Mouse (Mus musculus) yolk sac, embryonic 10.5 days (tissue): ENCODE measurements at regions not wholly inside any gene's neighbourhood (a gene's known extent, or its start where the extent isn't known, plus 50 kb on each side); places are given as distances from the start of the nearest gene placed in this dataset.

Experiments
- DNase-seq: peaks from one replicate; pipeline ENCODE4 v3.0.0-alpha.2; 2017; ENCODE audit warnings: low spot score

DNA sequence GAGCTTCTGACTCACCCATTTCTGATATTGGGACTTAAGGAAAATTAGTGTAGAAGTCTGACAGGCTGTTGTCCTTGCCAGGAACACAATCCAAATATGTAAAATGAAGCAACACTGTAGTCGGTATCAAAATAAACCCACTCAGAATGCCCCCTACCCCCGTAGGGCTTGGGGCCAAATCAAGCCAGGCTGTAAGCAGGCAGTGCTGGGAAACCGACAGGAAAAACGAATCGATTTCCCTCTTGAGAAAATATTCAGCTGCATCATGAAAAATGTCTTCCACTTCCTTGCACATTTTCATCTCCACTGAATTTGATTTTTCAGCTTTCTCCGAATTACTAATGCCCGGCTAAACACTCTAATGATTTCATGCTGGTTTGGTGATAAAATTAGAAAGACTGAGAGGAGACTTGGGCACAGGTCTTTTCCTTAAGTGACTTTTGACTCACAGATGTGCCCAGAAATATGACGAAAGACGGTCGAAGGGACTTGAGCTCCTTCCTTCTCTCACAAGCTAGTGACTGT is 485.7 kb downstream of the Fat4 start:
- no peak for DNase-seq

DNA sequence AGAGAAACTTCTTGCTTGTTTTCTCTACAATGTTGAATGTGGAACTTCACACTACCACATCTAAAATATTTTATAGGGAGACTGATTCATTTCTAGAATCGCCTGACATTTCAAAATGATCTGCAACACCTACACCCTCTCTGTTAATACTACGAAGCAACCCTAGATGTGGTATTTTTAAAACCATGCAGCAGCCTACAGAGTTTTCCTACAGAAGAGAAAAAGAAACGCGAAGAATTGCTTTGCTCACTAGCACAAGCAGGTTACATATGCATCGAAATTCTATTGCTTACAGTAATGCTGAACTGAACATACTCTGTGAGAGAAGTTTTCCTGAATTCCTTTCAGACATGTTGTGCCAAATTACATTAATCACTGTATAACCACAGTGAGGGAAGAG is 488.7 kb downstream of the Fat4 start:
- DNase-seq = no peak

DNA sequence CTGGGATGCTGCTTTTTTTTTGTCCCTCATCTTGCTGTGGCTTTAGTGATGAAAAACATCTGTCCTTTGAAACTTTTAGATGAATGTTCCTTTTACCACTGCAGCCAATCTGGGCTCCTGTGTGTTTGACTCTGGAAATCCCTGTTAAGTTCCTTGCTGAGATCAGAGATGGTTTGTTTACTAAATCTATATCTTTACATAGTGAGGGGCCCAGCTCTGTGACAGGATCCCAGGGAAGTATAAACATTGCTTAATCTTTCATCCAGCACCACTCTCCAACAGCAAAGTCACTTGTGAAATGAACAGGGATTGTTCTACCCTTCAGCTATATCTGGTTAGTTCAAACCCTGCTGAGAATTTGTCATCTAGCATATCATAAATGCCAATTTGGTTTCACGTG is 501.8 kb downstream of the Fat4 start:
- DNase-seq = no peak

DNA sequence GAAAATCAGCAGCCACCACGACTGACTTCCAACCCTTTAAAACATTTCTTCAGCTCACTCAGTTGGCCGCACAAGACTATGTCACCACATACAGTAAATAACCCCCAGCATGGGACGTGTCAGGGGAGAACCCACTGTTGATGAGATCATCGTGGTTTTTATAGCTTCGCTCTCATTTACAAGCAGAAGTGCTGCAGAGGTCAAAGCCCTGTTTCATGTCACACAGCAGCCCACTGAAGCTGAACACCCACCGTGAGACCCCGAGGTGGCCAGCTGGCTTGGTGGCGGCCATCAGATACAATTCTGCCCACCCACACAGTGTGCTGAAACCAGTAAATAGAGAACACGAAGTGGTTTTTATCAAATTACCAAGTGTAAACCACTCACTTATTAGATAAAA is 503.7 kb downstream of the Fat4 start:
- DNase-seq = peak; percentile 17

DNA sequence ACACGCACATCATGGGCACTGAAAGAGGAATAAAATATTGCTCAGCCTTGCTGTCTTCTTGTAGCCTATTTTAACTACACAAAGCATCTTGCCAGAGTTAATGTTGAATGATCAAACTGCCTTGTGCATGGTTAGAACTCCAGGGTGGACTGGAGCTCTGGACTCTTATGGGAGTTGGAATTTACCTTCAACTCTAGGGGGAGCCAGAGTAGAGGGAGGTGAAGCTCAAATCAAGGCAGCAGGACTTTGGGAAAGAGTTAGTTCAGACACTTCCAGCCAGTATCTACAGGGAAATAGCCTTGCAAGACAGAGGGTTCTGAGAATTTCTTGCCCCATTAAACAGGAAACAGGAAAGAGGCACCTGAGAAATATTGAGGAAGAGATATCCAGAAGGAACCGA is 505.3 kb downstream of the Fat4 start:
- DNase-seq = no peak

DNA sequence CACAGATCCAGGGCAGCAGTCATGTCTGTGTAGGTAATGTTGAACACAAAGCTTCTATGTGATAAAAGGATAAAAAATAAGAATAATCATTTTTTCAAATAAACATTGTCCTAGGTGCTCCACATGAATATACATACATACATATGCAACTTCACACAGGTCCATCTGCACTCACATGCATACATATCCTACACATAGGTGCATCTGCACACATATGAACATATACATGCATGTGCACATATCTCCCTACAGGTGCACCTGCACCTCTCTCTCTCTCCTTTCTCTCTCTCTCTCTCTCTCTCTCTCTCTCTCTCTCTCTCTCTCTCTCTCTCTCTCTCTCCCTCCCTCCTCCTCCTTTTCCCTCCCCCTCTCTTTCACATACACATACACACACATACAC is 509.9 kb downstream of the Fat4 start:
- DNase-seq = no peak

DNA sequence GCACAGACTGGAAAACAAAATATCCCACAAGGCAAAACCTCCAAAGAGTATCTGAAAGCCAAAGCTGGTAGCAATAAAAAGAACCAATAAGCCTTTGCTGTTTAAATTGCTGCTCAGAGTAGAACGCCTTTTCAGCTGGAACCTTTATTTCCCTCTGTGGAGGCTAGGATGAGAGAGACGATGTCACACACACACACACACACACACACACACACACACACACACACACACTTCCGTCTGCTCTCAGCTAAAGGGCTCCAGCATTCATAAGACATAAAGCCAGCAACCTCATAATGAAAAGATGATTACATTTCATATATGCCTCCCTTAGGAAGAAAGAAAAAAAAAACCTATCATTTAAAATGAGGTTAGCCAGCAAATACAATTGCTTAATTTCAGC is 510.5 kb downstream of the Fat4 start:
- DNase-seq = no peak

DNA sequence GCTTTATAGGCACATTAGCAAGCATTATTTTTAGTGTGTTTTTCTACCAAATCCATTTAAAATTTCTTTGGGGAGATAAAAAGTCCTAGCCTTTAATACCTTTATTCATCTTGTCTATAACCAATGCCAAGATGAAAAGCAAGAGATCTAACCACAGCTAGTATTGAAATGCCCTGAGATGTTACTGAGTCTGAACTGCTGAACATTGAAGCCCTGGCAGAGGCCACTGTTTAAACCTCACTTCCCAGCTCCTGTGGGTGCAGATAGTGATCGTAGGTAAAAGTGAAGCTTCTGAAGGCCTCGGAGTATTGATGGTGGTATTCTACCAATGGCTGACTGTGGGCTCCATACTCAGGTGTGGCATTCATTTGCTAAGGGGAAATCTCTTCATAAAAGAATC is 510.9 kb downstream of the Fat4 start:
- no peak for DNase-seq

DNA sequence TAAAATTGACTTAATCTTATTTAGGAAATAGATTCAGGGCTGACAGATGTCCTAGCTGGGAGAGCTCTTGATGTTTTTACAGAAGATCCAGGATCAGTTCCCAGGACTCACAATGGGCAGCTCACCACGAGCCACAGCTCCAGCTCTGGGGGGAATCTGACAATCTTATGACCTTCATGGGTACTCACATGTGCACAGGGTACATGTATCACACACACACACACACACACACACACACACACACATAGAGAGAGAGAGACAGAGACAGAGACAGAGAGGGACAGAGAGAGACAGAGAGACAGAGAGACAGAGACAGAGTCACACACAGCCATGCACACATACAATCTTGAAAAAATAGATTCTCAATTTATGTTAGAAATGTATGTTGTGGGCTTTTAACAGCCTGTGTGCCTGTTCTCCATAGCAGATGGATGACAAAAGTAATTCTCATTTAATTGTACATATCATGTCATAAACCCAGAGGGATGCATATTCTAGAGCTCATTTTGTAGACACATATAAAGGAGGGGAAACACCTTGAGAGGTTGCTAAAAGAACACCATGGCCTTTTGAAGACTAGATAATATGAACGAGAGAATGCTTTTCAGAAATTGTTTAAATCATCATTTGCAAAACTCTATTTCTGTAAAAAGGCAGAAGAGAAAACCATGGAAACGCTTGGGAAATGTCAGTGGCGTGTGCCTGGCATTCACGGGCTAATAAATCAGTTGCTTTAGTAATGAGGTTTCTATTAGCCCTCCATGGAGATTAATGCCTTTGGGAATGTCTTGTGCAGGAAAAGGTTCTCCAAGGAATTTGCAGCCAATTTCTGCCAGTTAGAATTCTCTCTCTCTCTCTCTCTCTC is 538.3 kb downstream of the Fat4 start:
- no peak for DNase-seq

DNA sequence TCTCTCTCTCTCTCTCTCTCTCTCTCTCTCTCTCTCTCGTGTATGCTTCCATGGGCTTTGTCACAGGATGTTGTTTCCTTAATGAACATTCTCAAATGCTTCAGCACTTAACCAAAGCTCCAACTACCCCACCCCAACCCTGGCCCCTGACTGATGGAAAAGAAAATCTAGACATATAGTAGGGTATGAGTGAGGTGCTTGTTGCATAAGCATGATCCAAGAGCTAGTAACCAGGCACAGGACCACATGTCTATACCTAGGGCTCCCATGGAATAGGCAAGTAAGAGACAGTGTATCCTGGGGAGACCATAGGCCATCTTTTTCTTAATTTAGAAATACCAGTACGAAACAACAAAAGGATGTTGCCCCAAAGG is 538.9 kb downstream of the Fat4 start:
- no peak for DNase-seq

DNA sequence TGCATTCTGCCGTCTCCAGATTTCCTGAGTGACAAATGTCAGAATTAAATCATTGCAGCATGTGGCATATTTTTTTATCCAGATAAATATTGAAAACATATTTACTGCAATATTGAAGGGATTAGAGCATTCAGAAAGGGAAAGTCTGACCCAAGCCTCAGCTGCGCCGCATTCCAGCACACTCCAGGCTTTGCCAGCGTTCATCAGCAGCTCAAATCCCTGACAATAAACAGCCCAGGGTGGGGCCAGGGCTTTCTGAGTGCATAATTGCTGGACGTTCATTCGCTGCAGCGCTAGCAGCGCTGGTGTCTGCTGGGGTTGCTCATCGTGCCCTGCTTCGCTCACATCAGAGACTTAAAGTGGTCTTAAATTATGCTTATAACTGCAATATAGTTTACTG is 556.6 kb downstream of the Fat4 start:
- peak; percentile 6 for DNase-seq

DNA sequence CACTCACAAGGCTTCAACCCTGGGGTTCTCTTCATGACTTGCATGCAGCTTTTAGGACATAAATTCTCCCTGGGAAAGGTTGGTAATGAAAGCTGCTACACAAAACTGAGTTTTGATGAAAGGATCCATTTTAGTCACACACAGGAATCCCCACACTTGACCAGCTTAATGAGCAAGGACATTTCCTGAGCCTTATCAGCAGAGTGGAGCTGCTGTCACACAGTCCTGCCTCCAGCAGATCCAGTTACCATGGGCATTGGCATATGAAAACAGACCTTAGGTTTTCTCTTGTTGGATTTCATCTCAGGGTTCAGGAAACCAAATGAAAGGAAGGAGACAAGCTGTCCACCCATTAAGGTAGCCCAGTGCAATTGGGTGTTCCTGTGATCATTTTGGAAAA is 568.9 kb downstream of the Fat4 start:
- no peak for DNase-seq

DNA sequence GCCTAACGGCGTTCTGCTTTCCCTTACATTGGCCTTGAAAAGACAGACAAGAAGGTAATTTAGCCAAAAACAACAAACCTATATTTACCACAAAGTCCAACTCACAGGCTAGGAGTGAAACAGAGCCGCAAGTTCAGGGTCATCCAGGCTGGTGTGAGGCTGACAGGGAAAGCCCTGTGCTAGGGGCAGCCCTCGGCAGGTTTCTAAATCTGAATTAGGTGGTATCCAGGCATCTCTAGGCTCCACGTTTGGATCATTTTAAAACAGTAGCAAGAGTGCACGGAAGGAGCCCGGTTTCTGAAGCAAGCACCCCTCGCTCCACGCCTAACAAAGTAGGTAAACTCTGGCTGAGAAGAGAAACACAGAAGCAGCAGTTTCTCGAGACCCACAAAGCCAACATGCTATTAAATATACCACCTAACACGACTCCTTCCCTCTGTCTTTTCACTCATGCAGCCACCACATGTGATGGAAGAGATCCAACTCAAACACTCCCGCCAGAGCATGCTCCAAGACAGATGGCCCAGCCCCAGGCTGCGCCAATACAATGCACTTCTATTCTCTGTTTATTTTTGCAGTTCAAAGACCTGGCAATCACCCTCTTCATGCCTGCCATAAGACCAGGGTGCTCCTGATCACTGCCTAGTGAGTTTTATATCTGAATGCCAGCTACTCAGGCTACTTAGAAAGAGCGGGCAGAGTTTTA is 573.6 kb downstream of the Fat4 start:
- no peak for DNase-seq

DNA sequence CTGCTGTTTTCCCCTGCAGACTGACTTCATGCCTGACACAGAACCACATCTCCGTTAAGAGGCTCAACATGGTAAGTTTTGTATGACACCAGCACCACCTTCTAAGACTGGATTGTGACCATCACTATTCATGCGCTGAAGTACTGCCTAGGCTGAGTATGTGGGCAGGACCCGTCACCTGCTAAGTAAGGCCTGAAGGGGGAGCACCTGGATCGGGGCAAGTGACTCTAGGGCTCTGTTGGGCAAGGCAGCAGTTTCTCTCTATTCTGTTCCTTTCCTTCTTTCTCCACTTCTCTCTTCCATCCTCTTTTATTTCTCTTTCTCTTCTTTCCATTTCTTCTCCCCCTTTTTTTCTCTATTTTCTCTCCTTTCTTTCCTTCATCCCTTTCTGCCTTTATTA is 574.8 kb downstream of the Fat4 start:
- no peak for DNase-seq

DNA sequence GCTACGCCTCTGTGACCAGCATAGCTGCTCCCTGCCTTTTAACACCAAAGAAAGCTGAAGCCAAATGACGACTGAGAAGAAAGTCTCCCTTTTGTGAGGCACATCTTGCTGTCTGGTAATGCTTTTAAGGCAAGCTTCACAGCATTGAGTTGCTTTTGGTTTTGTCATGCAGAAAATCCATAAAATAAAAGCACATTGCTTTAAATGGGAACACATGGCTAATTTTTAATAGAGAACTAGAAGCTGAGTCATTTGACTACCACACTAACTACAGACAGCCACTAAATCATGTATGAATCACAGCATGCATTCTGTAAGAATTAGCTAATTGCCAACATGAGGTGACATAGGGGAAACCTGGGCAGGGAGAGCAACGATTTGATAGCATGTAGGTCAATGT is 579.1 kb downstream of the Fat4 start:
- no peak for DNase-seq

DNA sequence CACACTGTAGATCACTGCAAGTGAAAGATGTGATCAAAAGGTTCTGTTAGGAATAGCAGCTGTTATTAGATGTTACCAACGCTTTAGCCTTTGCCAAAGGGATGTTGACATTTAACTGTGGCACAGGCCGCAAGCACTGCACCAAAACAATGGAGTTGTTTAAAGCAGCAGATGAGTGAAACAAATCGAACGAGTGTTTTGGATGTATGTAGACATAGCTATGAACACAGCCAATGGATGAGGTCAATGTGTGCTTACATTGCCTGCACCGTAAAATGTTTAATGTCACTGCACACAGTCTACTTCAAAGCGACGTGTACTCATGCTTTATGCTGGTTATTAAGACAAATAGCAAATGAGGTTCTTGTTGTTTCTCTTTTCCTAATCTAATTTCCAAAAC is 602.7 kb downstream of the Fat4 start:
- DNase-seq = no peak

DNA sequence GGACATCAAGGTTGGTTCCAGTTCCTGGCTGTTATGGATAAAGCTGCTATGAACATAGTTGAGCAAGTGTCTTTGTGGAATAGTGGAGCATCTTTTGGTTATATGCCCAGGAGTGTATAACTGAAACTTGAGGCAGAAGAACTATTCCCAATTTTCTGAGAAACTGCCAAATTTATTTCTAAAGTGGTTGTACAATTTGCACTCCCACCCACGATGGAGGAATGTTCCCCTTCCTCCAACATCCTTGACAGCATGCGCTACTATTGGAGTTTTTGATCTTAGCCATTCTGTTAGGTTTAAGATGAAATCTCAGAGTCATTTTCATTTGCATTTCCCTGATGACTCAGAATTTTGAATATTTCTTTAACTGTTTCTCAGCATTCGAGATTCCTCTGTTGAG is 607.6 kb downstream of the Fat4 start:
- DNase-seq = no peak

DNA sequence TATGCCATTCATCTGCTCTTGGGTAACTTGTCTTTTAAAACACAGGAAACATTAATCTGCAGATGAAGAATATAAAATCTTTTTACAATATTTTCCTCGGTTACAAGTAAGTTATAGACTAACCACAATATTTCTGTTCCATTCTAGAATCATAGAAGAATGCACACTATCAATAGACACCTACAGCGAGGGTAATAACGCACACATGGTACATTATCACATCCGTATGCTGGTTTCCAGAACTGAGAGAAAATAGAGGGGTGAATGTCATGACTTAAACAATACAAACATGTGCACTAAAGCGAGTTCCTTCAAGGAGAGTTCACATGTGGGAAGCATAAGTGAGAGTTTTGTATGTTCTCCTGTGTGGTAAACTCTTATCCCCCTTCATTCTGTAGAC is 641.3 kb downstream of the Fat4 start:
- DNase-seq = no peak

DNA sequence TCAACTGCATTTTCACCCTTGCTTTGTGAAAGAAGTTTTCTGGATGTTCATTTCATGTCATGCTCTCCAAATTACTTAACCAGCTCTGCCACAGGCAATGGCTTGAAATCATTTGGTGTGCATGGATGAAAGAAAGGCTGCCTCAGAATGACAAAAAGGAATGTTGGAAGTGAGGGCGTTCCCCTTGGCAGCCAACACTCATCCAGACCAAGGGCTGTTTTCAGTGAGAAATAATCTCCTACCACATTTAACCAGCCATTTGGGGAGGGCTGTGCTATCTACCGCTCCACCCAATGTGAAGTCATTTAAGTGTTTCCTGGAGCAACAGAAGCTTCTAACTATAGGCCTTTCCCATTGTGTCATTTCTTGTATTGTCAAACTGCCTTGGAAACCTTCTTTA is 650.8 kb downstream of the Fat4 start:
- no peak for DNase-seq

DNA sequence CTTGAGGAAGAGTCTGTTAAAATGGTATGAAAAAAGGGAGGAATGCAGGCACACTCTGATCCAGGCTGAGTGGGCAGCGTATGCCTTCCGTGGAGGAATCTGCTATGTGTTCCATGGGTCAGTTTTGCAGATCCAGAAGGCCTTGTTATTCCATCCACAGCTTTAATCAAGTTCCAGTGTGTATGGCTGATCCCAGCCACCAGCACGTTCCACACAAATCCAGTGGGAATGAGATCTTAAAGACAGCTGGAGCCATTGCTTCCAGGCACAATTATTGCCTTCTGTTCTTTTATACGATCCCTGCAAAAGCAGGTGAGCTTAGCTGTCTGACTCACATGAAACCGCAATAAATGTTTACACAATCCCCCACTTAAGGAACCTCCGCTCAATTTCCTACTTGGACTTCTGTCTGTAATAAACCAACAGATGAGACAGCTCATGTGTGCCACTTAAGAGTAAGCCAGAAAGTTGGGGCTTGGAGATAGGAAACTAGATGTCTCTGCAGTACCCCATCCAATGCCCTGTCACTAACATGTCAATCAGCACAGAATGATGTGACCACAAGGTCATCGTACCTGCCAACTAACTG is 653.9 kb downstream of the Fat4 start:
- no peak for DNase-seq

DNA sequence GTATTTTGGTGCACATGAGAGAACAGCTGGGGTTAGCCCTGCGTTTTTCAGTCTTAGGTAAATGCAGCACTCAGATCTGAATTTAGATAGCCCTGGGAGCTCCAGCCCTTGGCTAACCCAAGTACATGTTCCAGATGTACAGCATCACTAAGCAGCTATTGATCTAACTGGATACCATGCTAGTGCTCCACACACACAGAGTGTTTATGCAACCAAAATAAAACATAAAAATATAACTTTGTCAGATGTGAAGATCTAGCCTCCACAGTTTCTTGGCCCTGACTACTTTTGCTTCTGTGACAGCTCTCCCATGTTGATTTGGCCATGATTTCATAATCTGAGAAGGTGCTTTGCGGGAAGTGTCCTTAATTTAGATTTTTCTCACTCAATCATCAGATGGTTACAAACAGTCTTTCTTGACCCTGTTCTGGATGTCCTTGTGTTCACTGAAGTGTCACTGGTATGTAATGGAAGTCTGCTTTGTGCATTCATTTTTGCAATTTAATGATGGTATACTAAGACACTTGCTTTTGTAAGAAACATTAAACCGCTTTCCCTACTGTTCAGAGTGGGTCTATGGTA is 672.8 kb downstream of the Fat4 start:
- no peak for DNase-seq

DNA sequence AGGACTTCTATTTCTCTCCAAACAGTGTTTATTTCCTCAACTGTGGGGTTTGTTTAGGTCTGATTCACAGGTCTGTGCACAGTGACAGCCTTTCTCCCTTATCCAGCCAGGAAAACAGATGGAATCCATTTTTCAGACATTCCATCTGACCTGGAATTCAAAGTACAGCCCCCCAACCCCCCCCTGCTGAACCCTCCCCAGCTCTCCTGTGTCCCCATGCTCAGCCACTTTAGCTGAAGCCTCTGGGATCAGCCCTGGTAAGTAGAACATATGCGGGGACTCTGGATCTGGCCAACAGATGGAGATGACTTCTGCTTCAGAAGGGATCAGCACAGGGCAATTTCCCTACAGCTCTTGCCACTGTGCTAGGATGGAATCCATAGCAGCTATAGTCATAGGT is 674.2 kb downstream of the Fat4 start:
- DNase-seq = no peak
